Mouse (Mus musculus): ENCODE measurements at regions not wholly inside any gene's neighbourhood (a gene's known extent, or its start where the extent isn't known, plus 50 kb on each side); places are given as distances from the start of the nearest gene placed in this dataset.

DNA sequence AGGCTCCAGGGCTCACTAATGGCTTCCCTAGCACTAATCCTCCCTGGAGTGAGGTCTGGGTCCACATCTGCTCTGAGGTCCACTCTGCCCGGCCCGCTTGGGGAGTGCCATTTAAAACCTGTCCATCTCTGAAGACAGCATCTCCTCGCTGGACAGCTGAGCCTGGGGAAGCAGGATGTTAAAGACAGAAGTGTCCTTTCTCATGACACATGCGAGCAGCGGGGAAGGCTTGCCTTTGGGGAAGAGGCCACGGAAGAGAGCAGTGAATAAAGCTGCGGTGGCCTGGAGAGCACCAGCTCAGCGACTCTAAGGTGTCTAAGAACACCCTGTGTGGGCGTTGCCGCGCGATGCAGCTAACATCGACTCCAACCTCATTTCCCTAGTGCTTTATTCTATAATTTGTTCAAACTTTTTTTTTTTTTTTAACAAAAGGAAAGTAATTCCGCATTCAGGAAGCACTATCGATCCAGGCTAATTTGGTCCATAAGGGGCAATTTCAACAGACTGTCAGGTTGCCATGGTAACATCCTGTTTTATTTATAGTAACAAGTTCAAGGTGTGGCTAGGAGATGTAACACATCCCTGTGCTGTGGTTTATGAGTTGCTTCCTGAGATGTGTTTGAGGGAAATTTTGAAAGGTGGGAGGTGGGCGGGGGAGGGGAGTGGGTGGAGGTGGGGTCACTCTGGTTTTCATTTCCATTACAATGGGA, 120.0 kb downstream of the Cartpt start:
- no peak for DNase-seq

- no peak for DNase-seq
Observed at GRCm38 (mm10) chr13:99778747-99779146, 122.1 kb downstream of the Cartpt start.

GRCm38 (mm10) chr13:99777736-99778135, 123.2 kb downstream of the Cartpt start:
- DNase-seq, result no peak

- no peak for DNase-seq
Observed at GRCm38 (mm10) chr13:99765965-99766364, 134.9 kb downstream of the Cartpt start.

- no peak for DNase-seq
Observed at GRCm38 (mm10) chr13:99764764-99765163, 136.1 kb downstream of the Cartpt start.

- no peak for DNase-seq
Observed at GRCm38 (mm10) chr13:99764097-99764714, 136.7 kb downstream of the Cartpt start.

DNA sequence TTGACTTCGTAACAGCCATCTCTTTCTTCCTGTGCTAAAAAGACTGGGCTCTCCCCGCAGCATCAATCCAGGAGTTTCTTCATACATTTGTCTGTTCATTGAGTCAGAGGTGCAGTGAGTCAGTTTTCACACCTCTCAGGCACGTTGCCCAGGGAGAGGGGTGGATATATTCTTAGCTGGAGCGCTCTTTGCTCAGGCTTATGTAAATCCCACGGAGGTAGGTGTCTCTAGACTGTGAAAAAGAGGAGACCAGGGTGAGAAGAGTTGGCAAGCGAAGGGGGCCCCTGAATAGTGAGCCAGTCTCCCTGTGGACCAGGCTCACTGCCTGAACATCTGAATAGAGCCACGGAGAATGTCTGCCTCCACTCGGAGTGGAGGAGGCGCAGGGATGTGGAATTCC, 139.0 kb downstream of the Cartpt start:
- no peak for DNase-seq

DNA sequence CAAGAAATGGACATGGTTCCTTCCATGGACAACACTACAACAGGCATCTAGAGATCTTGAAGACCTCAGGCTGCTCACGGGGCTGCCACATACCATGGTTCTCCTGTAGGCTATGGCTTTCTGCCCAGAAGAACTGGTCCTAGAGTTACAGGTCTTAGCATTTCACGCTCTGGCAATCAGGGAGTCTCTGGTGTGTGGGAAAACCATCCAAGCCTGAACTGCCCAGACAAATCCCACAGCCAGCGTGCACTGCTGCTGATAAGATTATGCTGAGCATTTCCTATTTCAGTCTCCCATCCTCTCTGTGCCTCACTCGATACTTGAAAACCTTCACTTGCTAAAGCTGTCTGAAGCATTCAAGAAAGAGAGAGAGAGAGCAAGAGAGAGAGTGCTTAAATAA, 139.5 kb downstream of the Cartpt start:
- no peak for DNase-seq

DNA sequence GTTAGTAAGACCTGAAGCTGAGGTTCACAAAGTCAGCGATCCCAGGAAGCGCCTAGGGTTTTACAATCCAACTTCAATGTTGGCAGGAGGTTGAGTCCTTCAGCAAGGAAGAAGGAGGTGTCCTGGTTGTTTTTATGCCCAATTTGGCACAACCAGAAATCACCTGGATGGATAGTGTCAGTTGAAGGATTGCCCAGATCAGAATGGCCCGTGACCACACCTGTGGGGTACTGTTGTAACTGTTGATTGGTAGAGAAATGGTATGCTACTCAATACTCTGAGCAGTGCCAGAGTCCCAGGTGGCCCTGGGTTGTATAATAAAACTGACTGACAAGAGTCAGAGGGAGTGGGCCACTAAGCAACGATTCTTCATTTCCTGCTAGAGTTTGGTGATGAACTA, 140.2 kb downstream of the Cartpt start:
- no peak for DNase-seq

- DNase-seq, result no peak
Observed at GRCm38 (mm10) chr13:99759256-99760044, 141.4 kb downstream of the Cartpt start.

- DNase-seq, result no peak
Observed at GRCm38 (mm10) chr13:99754701-99755100, 146.2 kb downstream of the Cartpt start.

- DNase-seq, result no peak
Observed at GRCm38 (mm10) chr13:99754251-99754652, 146.6 kb downstream of the Cartpt start.

- DNase-seq, result no peak
Observed at GRCm38 (mm10) chr13:99753526-99753925, 147.4 kb downstream of the Cartpt start.

DNA sequence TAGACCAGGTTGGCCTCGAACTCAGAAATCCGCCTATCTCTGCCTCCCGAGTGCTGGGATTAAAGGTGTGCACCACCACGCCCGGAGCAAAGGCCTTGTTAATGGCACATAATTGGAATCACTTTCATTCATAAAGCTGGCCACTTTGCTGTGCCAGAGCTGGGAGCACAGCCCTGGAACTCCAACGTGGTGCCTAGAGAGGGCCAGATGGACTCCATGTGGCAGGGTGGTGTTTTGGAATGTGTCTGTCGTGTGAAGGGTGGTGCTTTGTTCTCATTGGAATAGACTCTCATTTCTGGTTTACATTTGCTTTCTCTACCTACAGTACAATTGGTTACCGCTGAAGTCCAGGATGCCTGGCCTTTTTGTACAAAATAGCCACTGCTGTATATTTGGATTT, 150.2 kb downstream of the Cartpt start:
- DNase-seq, result peak; percentile 48

GRCm38 (mm10) chr13:99749342-99749741, 151.5 kb downstream of the Cartpt start:
- no peak for DNase-seq

DNA sequence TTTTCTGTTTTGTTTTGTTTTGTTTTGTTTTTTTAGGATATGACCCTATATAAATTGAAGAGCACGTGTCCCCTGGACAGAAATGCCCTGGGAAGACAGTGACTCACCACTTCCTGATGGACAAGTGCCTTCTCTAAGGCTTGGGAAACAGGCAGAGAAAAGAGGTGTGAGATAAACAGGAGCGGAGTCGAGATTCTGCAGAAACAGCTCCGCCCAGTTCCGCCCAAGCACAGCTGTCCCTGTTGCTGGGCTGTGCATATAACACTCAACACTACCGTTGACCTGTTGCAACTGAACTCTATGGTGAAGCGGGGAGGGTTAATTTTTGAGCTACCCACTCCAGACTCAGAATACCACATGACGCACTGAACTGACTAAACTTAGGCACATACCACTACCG, 152.8 kb downstream of the Cartpt start:
- DNase-seq, result no peak

DNA sequence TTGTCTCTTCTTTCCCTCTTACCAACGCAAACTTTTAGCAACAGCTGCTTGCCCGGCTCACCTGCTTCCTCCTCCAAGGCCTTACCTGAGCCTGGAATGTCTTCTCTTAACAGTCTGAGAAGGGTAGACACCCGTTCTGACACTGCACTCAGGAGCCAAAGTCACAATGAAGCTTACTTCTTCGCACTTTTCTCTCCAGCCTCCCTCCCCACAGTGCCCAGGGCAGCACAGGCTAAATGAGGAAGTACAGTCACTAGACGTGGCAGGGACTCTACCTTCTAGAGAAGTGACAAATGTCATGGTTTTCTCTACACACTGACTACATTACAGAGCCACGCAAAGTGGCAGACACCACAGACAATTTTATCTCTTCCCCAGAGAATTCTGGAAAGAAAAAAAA, 155.4 kb downstream of the Cartpt start:
- no peak for DNase-seq

- peak; percentile 49 for DNase-seq
Observed at GRCm38 (mm10) chr13:99744790-99745120, 156.1 kb downstream of the Cartpt start.

DNA sequence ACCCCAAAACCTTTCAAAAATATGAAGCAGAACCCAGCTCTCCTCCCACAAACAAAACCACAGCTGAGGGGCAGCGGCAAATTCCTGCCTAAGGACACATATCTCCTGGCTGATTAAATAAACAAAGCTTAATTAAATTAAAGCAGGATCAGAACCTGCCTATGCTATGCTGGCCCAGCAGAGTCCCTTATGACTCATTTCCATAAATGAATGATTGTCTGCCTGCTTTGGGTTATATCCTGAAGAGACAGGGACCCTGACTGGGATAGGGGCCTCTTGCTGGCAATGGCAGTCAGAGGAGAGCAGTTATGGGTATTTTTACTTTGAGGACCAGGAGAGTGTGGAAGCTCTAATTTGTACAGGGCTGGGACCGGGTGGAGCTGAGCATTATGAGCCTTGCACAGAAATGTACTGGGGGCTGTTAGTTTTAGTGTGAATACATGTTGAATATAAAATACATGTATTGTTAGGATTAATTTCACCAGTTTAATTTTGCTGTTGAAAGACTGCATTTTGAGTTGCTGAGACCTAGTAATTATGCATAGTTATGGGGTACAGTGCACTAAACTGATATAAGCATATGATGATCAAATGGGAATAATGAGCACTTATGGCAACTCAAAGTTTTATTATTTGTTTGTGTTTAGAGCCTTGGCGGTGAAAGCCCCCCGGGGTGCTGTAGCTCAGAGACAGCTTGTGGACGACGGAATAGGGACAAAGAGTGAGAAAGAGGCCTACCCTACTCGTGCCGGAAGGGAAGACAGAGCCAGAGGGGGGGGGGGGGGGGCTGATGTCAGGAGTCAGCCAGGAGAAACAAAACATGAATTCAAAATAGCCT, 156.7 kb downstream of the Cartpt start:
- no peak for DNase-seq

GRCm38 (mm10) chr13:99742507-99742906, 158.4 kb downstream of the Cartpt start:
- DNase-seq, result no peak

DNA sequence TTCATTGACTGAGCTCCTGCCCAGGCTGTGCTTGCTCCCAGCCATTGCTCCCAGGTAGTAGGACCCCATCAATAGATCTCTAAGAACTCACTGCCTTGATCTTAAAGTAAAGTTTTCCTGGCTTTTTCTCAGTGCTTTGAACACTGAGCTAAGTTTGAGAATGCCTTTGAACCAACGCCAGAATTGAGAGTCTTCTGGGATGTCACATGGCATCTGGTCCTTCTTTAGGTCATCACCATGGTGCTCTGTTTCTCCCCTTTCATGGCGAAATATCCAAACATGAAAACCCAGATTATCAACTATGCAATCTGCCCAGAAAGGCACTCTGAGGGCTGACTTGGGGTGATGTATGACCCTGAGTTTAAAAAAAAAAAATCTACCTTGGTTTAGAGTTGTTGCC, 158.9 kb downstream of the Cartpt start:
- DNase-seq, result no peak

DNA sequence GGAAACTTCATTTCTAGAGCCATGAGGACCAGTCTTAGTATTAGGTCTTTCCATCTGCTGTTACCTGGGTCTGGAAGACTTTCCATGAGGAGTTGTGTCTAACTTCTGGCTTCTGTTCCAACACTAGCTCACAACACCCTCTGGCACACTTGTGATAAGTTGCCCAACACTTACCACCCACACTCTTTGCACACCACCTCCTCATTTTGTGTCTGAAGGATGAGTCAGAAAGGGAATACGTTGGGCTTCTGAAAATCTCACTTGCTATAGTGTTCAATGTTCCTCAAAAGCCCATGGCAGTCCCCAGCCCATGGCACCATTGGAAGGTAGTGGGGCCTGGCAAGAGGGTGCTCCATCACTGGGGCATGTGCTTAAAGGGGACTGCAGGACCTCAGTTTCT, 161.5 kb downstream of the Cartpt start:
- DNase-seq, result no peak

DNA sequence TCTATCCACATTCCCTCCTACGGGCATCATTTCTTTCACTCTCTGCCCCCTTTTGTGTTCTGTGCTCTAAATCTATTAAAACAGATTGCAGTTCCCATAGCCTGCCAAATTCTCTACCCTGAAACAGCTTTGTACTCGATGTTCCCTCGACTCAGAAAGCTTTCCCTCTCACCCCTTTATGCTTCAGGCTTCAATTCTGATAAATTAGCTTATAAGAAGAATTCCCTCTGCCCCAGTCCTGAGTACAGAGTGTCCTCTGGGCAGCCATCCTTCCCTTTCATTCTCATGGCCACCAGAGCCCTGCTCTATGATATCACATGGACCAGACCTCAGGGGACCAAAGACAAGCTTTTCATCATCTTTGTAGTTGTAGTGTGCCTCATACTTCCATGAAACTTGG, 163.6 kb downstream of the Cartpt start:
- no peak for DNase-seq
